Mouse (Mus musculus): Measurements from ENCODE around the gene Tnfsf14. TPM values are rescaled to one million over a fixed set of nuclear protein-coding genes. Genes with fewer than 3 reads are reported as not detected.

Tnfsf14 gene
- polyA plus RNA-seq, 1 experiment from 2014 or later: 0.50 TPM

DNA sequence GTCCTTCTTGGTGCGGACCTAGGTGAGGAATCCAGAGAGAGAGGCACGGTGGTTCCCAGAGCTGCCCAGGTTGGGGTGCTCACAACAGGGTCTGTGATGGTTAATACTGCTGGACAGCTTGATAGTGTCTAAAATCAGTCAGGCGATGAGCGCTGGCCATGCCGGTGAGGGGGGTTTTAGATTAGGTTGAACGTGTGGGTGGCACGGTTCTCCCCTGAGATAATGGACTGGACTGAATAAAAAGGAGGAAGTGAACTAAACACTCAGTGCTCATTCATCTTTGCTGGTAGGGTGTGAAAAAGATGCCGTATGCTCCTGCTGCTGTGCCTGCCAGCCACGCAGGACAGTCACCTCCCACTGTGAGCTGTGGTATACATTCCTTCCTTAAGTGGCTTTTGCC lies 29.3 kb upstream of the Tnfsf14 start:
- 63% methylated on average over 9 of the region's 9 CpGs for WGBS
- DNase-seq (ENCODE audit: low spot score): no peak

DNA sequence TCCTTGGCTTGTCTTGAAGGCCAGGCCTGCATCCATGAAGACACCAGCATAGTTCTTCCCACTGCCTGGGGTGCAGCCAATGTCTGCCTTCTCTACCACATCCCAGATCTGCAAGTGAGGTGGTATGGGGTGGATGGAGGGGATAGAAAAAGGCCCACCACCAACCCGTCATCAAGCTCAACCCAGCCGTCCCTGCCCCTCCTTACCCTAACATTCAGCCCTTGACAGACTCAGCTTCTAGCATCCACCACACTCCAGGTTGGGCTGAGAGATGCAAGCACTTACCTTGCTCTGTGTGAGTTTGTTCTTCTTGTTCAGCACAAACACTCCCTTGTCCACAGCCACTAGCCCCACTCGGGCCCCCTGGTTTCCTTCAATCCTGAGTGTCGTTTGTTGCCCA lies 27.9 kb upstream of the Tnfsf14 start:
- no peaks in the 10 kb centered on the region for H3K27me3 ChIP-seq (replicated peaks; ENCODE audit: insufficient read depth, low read length)
- H3K9me3 ChIP-seq (ENCODE audit: low read length): no peaks in the 10 kb centered on the region
- no peak overlapping the region for H3K4me2 ChIP-seq (replicated peaks; ENCODE audit: low read depth, low read length)
- no peak overlapping the region for H3K4me3 ChIP-seq (ENCODE audit: low read depth, low read length)
- DNase-seq (ENCODE audit: low spot score) (no peak), ATAC-seq (no peak)
- H3K4me1 ChIP-seq (ENCODE audit: insufficient read depth, low read depth, low read length): no peaks in the 10 kb centered on the region
- TF ChIP-seq CTCF (IDR thresholded peaks at IDR 0.05) (no peak), EP300 (IDR thresholded peaks at IDR 0.05) (no peak)
- H3K27ac ChIP-seq (ENCODE audit: low read length): no peak overlapping the region
- no peak overlapping the region for H3K9ac ChIP-seq (replicated peaks; ENCODE audit: low read depth)
- H3K36me3 ChIP-seq (ENCODE audit: insufficient read depth, low read length): no peaks in the 10 kb centered on the region
- 34% methylated on average over 4 of the region's 4 CpGs for WGBS

More for the DNA sequence above, 29.3 kb upstream of the Tnfsf14 start:
- Histone ChIP-seq H3K4me2 (replicated peaks; ENCODE audit: low read depth, low read length) (no peak overlapping the region), H3K9ac (replicated peaks; ENCODE audit: low read depth) (no peak overlapping the region), H3K4me1 (ENCODE audit: insufficient read depth, low read depth, low read length) (no peaks in the 10 kb centered on the region), H3K9me3 (ENCODE audit: low read length) (no peaks in the 10 kb centered on the region), H3K4me3 (ENCODE audit: low read depth, low read length) (no peak overlapping the region), H3K36me3 (ENCODE audit: insufficient read depth, low read length) (no peaks in the 10 kb centered on the region), H3K27ac (ENCODE audit: low read length) (no peak overlapping the region), H3K27me3 (replicated peaks; ENCODE audit: insufficient read depth, low read length) (no peaks in the 10 kb centered on the region)
- no peak for ATAC-seq
- TF ChIP-seq EP300 (IDR thresholded peaks at IDR 0.05) (no peak), CTCF (IDR thresholded peaks at IDR 0.05) (no peak)

DNA sequence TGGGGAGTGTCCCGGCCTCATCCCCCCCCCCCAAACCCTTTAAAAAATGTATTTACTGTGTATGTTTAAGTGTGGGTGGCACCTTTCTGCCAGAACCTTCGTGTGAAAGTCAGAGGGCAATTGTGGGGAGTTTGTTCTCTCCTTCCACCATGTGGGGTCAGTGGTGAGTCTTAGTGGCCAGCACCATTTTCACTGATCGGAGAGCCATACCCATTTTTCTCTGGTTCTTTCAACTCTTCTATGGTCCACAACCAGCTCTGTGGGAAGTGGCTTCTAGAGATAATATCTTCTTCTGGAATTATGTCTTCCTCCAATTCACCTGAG lies 25.9 kb upstream of the Tnfsf14 start:
- no peaks in the 10 kb centered on the region for H3K36me3 ChIP-seq (ENCODE audit: insufficient read depth, low read length)
- no peak overlapping the region for H3K27ac ChIP-seq (ENCODE audit: low read length)
- ATAC-seq (no peak), DNase-seq (ENCODE audit: low spot score) (peak; percentile 69)
- H3K4me2 ChIP-seq (replicated peaks; ENCODE audit: low read depth, low read length): no peak overlapping the region
- TF ChIP-seq CTCF (IDR thresholded peaks at IDR 0.05): peak; percentile 72
- no peak for TF ChIP-seq EP300 (IDR thresholded peaks at IDR 0.05)
- H3K4me3 ChIP-seq (ENCODE audit: low read depth, low read length): no peak overlapping the region
- no peaks in the 10 kb centered on the region for H3K9me3 ChIP-seq (ENCODE audit: low read length)
- 16% methylated on average over 3 of the region's 3 CpGs for WGBS
- no peak overlapping the region for H3K9ac ChIP-seq (replicated peaks; ENCODE audit: low read depth)
- H3K27me3 ChIP-seq (replicated peaks; ENCODE audit: insufficient read depth, low read length): no peaks in the 10 kb centered on the region
- no peaks in the 10 kb centered on the region for H3K4me1 ChIP-seq (ENCODE audit: insufficient read depth, low read depth, low read length)

DNA sequence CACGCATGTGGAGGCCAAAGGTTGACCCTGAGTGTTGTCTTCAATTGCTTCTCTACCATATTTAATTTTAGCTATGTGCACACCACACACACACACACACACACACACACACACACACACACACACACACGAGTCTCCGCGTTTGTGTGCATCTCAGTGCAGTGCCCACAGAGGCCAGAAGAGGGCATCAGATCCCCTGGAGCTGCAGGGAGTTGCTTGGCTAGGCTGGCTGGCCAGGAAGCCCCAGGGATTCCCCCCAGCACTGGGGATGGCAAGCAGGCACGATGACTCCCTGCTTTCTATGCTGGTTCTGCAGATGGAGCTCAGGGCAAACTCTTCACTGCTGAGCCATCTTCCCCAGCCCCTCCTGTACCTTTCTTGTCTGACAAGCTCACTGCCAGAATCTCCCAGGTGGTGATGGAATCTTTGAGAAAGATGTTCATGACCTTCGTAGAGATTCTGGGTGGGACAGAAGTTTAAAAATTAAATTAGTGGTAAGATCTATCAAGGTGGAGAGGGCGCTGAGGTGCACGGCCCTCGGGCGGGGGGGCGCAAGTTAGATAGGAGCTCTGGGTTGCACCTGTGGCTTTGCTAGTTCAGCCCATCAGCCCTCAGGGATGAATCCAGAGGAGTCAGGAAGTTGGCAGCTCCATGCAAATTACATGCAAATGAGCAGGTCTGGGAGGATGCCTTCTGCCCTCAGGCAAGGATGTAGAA lies 25.3 kb upstream of the Tnfsf14 start:
- WGBS: 25% methylated on average over 11 of the region's 11 CpGs
- Histone ChIP-seq H3K9me3 (ENCODE audit: low read length) (no peaks in the 10 kb centered on the region), H3K36me3 (ENCODE audit: insufficient read depth, low read length) (no peaks in the 10 kb centered on the region), H3K4me1 (ENCODE audit: insufficient read depth, low read depth, low read length) (no peaks in the 10 kb centered on the region), H3K27me3 (replicated peaks; ENCODE audit: insufficient read depth, low read length) (no peaks in the 10 kb centered on the region), H3K4me2 (replicated peaks; ENCODE audit: low read depth, low read length) (no peak overlapping the region), H3K9ac (replicated peaks; ENCODE audit: low read depth) (no peak overlapping the region), H3K4me3 (ENCODE audit: low read depth, low read length) (no peak overlapping the region), H3K27ac (ENCODE audit: low read length) (no peak overlapping the region)
- DNase-seq (ENCODE audit: low spot score): peak; percentile 58
- TF ChIP-seq EP300 (IDR thresholded peaks at IDR 0.05): no peak
- peak; percentile 89 for TF ChIP-seq CTCF (IDR thresholded peaks at IDR 0.05)
- ATAC-seq: peak; percentile 39

DNA sequence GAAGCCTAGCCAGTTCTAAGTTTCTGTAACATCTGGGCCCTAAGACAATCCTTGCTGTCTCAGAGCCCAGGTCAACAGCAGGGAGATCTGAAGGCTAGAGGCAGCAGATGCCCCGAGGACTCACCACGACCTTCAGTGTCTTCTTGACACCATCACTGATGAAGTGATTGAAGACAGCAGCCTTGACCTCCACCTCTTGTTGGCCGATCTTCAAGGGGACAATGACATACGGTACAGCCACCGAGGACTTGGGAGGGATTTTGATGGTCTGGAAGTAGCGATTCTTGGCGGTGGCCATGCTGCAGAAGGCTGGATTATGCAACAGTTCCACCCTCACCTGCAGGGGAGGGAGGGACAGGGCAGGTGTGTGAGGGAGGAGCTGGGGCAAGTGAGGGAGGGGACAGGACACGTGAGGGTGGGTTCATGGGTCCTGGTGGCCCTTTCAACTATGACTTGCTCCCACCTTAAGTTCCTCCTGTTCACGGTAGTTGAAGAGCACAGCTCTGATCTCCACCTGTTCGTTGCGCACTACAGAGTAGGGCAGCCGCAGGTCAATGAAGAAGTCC lies 24.4 kb upstream of the Tnfsf14 start:
- no peak for TF ChIP-seq CTCF (IDR thresholded peaks at IDR 0.05)
- no peak for TF ChIP-seq EP300 (IDR thresholded peaks at IDR 0.05)
- Histone ChIP-seq H3K4me1 (ENCODE audit: insufficient read depth, low read depth, low read length) (no peaks in the 10 kb centered on the region), H3K36me3 (ENCODE audit: insufficient read depth, low read length) (no peaks in the 10 kb centered on the region), H3K9ac (replicated peaks; ENCODE audit: low read depth) (no peak overlapping the region), H3K27me3 (replicated peaks; ENCODE audit: insufficient read depth, low read length) (no peaks in the 10 kb centered on the region), H3K27ac (ENCODE audit: low read length) (no peak overlapping the region), H3K4me3 (ENCODE audit: low read depth, low read length) (no peak overlapping the region), H3K9me3 (ENCODE audit: low read length) (no peaks in the 10 kb centered on the region), H3K4me2 (replicated peaks; ENCODE audit: low read depth, low read length) (no peak overlapping the region)
- ATAC-seq (no peak), DNase-seq (ENCODE audit: low spot score) (no peak)
- WGBS: 52% methylated on average over 12 of the region's 12 CpGs

DNA sequence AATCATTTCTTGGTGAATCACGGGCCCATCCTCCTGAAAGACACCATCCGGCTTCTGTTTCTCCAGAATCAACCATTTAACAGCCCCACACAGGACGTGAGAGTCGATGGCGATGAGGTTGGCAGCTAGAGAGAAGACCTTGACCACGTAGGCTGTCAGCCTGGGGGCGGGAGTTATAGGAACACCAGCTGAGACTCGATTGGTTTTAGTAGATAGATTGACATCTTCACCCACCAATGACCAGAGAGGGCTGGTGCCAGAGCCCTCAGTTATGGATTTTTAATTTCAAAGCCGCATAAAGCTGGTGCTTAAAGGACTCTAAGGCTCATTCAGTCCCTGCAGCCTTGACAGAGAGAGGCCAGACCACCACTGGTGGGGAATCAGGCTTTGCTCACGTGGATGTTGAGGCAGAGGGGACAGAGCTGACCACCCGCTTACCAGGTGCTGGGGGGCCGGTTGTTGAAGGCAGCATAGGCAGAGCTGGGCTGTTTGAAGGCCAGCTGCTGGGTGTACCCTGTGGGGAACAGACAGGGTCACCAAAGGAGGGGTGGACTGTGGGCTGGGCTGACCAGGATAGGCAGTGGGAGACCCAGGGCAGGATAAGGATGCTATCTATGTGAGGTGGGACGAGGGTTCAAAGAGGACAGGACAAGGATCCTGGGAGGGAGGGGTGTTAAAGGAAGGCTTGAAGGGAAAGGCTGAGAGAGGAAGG lies 20.9 kb upstream of the Tnfsf14 start:
- H3K4me2 ChIP-seq (replicated peaks; ENCODE audit: low read depth, low read length): no peak overlapping the region
- H3K9me3 ChIP-seq (ENCODE audit: low read length): no peaks in the 10 kb centered on the region
- ATAC-seq (0 out of 2 replicates have a peak, but pooled peaks have one; percentile 33), DNase-seq (ENCODE audit: low spot score) (no peak)
- no peak overlapping the region for H3K27ac ChIP-seq (ENCODE audit: low read length)
- no peak overlapping the region for H3K9ac ChIP-seq (replicated peaks; ENCODE audit: low read depth)
- no peak overlapping the region for H3K4me3 ChIP-seq (ENCODE audit: low read depth, low read length)
- TF ChIP-seq EP300 (IDR thresholded peaks at IDR 0.05): no peak
- no peak for TF ChIP-seq CTCF (IDR thresholded peaks at IDR 0.05)
- 38% methylated on average over 13 of the region's 13 CpGs for WGBS
- H3K4me1 ChIP-seq (ENCODE audit: insufficient read depth, low read depth, low read length): no peaks in the 10 kb centered on the region
- no peaks in the 10 kb centered on the region for H3K36me3 ChIP-seq (ENCODE audit: insufficient read depth, low read length)
- no peaks in the 10 kb centered on the region for H3K27me3 ChIP-seq (replicated peaks; ENCODE audit: insufficient read depth, low read length)

All from lung, postnatal 0 days (tissue).